Mouse (Mus musculus): ENCODE measurements around the gene Mras.

DNA sequence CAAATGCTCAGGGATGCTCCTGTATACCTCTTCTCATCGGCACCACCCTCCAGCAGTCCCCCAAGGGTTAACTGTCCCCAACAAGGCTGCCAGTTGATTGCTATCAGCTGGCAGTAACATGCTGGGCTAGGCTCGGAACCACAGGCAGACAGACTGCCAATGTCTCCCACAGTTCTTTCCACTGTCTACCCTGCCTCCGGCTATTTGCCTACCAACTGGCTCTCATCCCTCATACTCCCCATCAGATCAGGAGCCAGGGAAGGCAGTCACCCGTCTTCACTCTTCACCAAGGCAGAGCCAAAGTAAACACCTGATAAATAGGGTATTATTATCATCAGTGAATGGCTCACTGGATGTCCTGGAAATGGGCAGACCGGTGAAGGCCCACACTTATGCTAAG is 82.4 kb downstream of the Mras start:
- TF ChIP-seq CTCF (IDR thresholded peaks at IDR 0.05 in 2 of 3, conservative IDR thresholded peaks at IDR 0.05 in 1 of 3; ENCODE audit: control insufficient read depth in 1 of 3, insufficient read depth in 1 of 3, low read depth in 2 of 3, low read length in 3 of 3, poor library complexity in 1 of 3, severe bottlenecking in 1 of 3) (no peak), TBP (IDR thresholded peaks at IDR 0.05; ENCODE audit: low read depth, low read length) (no peak), USF1 (IDR thresholded peaks at IDR 0.05; ENCODE audit: low read depth, low read length) (no peak), E2F4 (IDR thresholded peaks at IDR 0.05; ENCODE audit: borderline replicate concordance, low read depth, low read length) (no peak)
